Mouse (Mus musculus) telencephalon, adult 2 months (tissue): ENCODE measurements around the gene Bbs10.

ENCODE experiments used
- DNase-seq: peaks from one replicate; pipeline ENCODE4 v3.0.0-alpha.2; 2011; ENCODE audit warnings: low read depth, low spot score

The Bbs10 gene

GRCm38 (mm10) chr10:111320579-111320978, 22.1 kb downstream of the Bbs10 start:
- DNase-seq, result no peak

- DNase-seq, result no peak
Observed at GRCm38 (mm10) chr10:111327957-111328356, 29.5 kb downstream of the Bbs10 start.

GRCm38 (mm10) chr10:111329326-111329725, 30.8 kb downstream of the Bbs10 start:
- DNase-seq, result no peak

- DNase-seq, result no peak
Observed at GRCm38 (mm10) chr10:111334902-111335301, 36.4 kb downstream of the Bbs10 start.

- DNase-seq, result no peak
Observed at GRCm38 (mm10) chr10:111335517-111336352, 37.3 kb downstream of the Bbs10 start.

- no peak for DNase-seq
Observed at GRCm38 (mm10) chr10:111336353-111336713, 37.9 kb downstream of the Bbs10 start.

GRCm38 (mm10) chr10:111339296-111339695, 40.8 kb downstream of the Bbs10 start:
- DNase-seq, result no peak

GRCm38 (mm10) chr10:111341761-111342160, 43.3 kb downstream of the Bbs10 start:
- DNase-seq, result no peak

GRCm38 (mm10) chr10:111343555-111343954, 45.1 kb downstream of the Bbs10 start:
- DNase-seq, result no peak

DNA sequence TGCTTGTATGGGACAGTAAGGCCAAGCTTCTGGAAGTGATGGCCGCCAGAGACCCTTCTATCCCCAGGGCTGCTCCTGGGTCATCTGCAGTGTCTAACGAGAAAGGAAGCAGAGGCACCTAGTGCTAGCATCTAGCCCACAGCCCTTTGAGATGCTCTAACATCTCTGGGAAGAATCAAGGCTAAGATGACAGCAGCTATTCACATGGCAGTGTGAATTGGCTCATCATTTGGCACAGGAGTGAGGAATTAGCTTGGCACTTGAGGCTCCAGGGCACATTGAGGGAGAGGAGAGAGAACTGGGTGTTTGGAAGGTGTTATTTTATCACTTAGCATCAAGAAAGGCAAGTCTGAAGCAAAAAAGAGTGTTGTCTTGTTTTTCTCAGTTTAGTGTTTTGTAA, 49.8 kb downstream of the Bbs10 start:
- no peak for DNase-seq
